Mouse (Mus musculus) urinary bladder, adult 2 months (tissue): ENCODE results near the gene Snx21. TPM values are rescaled to one million over a fixed set of nuclear protein-coding genes. Genes with fewer than 3 reads are reported as not detected.

ENCODE experiments used
- DNase-seq: peaks from one replicate; pipeline ENCODE4 v3.0.0; 2022; ENCODE audit warnings: low spot score
- polyA plus RNA-seq: library from polyadenylated mRNA; depleted of rRNA; stranded (reverse); fragments of >200 nt; gene quantifications from 2 replicates; pipeline ENCODE4 v1.2.3, GENCODE M21; 2012; rRNA removed

Gene Snx21
- polyA plus RNA-seq, 1 experiment, result 24.4 TPM

DNA sequence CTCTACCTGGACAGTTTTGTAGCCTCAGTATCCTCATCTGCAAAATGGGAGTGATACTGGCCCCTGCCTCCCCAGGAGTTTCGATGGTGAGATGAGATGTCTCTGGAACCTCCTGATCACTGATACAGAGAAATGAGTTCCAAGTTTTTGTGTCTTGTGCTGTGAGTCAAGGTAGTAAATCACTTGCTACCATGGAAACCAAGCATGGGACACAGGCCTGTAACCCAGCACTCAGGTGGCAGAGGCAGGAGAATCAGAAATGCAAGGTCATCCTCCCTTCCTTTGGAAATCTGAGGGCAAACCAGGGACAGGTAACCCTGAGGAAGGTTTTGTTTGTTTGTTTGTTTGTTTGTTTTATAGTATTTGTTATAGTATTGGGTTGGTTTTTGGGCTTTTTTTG lies 43.5 kb downstream of the Snx21 start:
- DNase-seq, result no peak

DNA sequence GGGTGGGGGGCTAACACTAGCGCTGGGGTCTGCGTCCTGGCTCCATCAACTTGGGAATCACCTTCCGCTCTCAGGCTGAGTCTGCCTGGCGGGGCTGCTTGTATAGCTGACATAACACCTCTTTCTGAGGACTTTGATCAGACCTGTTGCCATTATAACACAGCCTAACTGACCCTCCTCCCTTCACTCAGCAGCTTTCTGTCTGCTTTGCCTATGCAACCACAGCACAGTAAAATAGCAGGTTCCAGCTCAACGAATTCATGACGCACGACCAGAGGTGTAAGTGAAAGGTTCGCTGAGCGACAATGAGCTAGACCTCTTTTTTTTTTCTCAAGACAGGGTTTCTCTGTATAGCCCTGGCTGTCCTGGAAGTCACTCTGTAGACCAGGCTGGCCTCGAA lies 45.4 kb downstream of the Snx21 start:
- DNase-seq, result no peak

DNA sequence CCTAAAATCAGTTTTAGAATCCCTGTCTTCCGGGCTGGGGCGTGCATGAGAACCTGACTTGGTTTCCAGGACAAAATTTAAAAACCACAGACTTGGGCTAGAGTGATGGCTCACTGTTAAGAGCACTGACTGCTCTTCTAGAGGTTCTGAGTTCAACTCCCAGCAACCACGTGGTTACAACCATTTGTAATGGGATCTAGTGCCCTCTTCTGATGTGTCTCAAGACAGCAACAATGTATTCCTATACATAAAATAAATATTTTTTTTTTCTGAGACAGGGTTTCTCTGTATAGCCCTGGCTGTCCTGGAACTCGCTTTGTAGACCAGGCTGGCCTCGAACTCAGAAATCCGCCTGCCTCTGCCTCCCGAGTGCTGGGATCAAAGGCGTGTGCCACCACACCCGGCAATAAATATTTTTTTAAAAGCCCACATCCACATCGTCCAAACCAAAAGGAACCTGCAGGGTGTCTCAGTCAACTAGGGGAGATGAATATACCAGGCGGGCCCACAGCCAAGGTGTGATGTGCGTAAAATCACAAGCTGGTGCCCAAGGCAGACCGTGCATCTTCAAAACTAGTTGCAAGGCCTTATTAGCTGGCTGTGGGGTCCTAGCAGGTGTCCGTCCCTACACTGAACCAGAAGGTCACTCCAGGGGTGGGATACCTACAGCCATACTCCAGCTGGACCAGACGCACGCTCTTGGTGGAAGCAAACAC lies 46.6 kb downstream of the Snx21 start:
- no peak for DNase-seq

DNA sequence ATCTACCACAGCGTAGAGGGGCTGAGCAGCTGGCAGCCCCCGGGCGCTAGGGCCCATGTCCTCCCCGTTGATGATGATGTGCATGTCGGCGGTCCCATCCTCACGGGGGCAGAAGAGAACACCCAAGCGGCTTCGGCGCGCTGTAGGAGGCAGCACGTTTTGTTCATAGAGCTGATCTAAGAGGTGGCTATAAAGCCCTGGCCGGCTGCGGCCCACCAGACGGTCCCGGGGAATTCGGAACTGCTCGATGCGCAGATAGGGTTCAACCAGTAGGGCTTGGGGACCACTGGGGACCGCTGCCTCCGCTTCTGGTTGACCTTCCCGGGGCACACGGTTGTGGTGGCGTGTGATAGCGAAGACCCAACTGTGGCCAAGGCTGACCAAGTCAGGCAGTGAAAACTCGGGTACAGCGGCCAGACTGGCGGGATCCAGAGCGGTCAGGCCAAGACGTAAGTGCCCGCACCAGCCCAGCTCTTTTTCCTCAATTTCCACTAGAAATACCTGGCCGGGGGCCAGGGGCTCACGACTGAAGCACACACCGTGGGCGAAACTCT lies 47.2 kb downstream of the Snx21 start, which contains the start of gene Ctsa:
Gene Ctsa, plus strand, starts transcription at position 126 of the 554 bp plus-strand sequence.
- peak; percentile 63 for DNase-seq

DNA sequence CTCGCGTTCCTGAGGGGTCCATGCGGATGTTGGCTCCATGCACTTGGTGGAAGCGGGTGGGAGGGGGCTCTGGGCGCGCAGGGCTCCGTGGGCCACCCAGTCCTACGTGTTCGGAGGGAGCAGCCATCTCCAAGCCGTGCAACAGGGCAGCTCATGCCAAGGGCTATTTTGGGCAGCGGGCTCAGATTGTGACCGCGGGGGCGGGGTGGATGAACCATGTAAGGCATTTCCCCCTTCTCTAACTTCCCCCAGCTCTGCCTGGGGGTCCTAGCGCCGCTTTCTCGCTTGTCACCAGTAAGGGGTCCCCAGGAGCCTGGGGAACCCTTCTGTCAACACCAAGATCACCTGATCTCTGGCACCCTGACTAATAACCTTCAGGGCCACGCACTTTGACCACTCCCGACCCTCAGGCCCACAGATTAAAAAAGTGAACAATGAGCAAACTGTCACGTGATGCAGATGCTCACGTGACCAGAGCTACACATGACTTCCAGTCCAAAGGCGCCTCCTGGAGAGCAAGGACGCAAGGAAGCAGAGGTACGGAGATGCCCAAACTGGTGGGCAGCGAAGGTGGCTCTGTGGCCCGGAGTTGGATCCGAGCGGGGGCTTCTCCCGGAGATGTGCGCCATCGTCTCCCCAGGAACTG lies 47.8 kb downstream of the Snx21 start, which contains the start of gene Neurl2:
Gene Neurl2, minus strand, starts transcription at position 143 of the 646 bp plus-strand sequence.
- peak; percentile 83 for DNase-seq

DNA sequence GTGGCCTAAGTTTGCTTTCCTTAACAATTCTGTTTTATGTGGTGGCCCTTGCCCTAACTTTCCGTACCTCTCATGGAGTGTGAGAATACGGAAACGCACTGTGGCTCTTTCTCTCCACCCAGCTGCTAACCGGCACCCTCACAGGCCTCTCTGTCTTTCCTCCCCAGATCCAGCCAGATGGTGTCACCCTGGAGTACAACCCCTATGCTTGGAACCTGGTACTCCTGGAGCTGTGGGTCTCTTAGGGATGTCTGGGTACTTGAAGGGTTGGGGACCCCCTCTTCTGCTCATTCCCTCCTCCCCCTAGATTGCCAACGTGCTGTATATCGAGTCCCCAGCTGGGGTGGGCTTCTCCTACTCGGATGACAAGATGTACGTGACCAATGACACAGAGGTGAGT lies 48.9 kb downstream of the Snx21 start:
- no peak for DNase-seq

DNA sequence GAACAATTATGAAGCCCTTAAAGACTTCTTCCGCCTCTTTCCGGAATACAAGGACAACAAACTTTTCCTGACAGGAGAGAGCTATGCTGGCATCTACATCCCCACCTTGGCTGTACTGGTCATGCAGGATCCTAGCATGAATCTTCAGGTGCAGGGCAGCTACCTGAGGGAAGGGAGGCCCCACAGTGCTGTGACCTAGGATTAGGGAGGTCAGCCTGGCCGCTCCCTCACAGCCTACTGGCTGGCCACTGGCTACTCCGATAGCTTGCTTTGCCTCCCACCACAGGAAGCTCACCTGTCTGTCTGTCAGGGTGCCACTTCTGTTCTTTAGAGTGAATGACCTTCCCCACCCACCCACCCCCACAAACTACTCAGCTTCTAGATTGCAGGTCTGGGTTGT lies 49.5 kb downstream of the Snx21 start:
- DNase-seq, result no peak

Other genes with a start within 250 kb of the Snx21 start
- gene Wfdc2, start 223.4 kb upstream of the Snx21 start, polyA plus RNA-seq, result 775 and 802 TPM in 2 replicates
- gene Spint3, start 212.4 kb upstream of the Snx21 start, polyA plus RNA-seq, result 0.14 and 0.31 TPM in 2 replicates
- 1.3 and 2.0 TPM in 2 replicates for gene Wfdc6a, start 200.4 kb upstream of the Snx21 start, polyA plus RNA-seq
- not detected in 2 replicates for gene Eppin, start 192.2 kb upstream of the Snx21 start, polyA plus RNA-seq
- gene Wfdc6b, start 172.3 kb upstream of the Snx21 start, polyA plus RNA-seq, result not detected in 2 replicates
- not detected in 2 replicates for gene Wfdc8, start 172.2 kb upstream of the Snx21 start, polyA plus RNA-seq
- gene Wfdc16, start 147.0 kb upstream of the Snx21 start, polyA plus RNA-seq, result not detected in 2 replicates
- gene Wfdc10, start 129.8 kb upstream of the Snx21 start, polyA plus RNA-seq, result 4.9 and 7.1 TPM in 2 replicates
- gene Wfdc9, start 129.2 kb upstream of the Snx21 start, polyA plus RNA-seq, result not detected in 2 replicates
- not detected in 2 replicates for gene Wfdc11, start 111.7 kb upstream of the Snx21 start, polyA plus RNA-seq
- 1.1 and 1.2 TPM in 2 replicates for gene Wfdc13, start 100.7 kb upstream of the Snx21 start, polyA plus RNA-seq
- gene Spint4, start 87.3 kb upstream of the Snx21 start, polyA plus RNA-seq, result not detected in 2 replicates
- gene Spint5, start 70.5 kb upstream of the Snx21 start, polyA plus RNA-seq, result not detected in 2 replicates
- gene Wfdc3, start 39.9 kb upstream of the Snx21 start, polyA plus RNA-seq, result 0.81 and 0.96 TPM in 2 replicates
- gene Dnttip1, start 39.8 kb upstream of the Snx21 start, polyA plus RNA-seq, result 36.1 and 36.7 TPM in 2 replicates
- 7.3 and 7.9 TPM in 2 replicates for gene Ube2c, start 15.9 kb upstream of the Snx21 start, polyA plus RNA-seq
- 21.9 and 26.7 TPM in 2 replicates for gene Tnnc2, start 5.9 kb upstream of the Snx21 start, polyA plus RNA-seq
- gene Acot8, start 19.1 kb downstream of the Snx21 start, polyA plus RNA-seq, result 37.5 and 45.7 TPM in 2 replicates
- gene Zswim3, start 19.3 kb downstream of the Snx21 start, polyA plus RNA-seq, result 5.3 and 6.2 TPM in 2 replicates
- gene Zswim1, start 36.9 kb downstream of the Snx21 start, polyA plus RNA-seq, result 5.4 and 8.1 TPM in 2 replicates
- 0.13 TPM in 1 of 2 replicates, not detected in the other for gene Spata25, start 42.7 kb downstream of the Snx21 start, polyA plus RNA-seq
- gene Ctsa, start 47.0 kb downstream of the Snx21 start, polyA plus RNA-seq, result 200 and 235 TPM in 2 replicates
- gene Neurl2, start 47.6 kb downstream of the Snx21 start, polyA plus RNA-seq, result 12.5 and 15.3 TPM in 2 replicates
- 247 and 252 TPM in 2 replicates for gene Pltp, start 71.9 kb downstream of the Snx21 start, polyA plus RNA-seq
- gene Pcif1, start 93.5 kb downstream of the Snx21 start, polyA plus RNA-seq, result 27.8 and 29.4 TPM in 2 replicates
- 15.6 and 16.3 TPM in 2 replicates for gene Zfp335, start 125.9 kb downstream of the Snx21 start, polyA plus RNA-seq
- 13.0 and 13.5 TPM in 2 replicates for gene Mmp9, start 155.0 kb downstream of the Snx21 start, polyA plus RNA-seq
- 1.0 and 1.2 TPM in 2 replicates for gene Slc12a5, start 175.0 kb downstream of the Snx21 start, polyA plus RNA-seq
- gene Ncoa5, start 249.0 kb downstream of the Snx21 start, polyA plus RNA-seq, result 30.9 and 33.6 TPM in 2 replicates